In the genomic region with DNA sequence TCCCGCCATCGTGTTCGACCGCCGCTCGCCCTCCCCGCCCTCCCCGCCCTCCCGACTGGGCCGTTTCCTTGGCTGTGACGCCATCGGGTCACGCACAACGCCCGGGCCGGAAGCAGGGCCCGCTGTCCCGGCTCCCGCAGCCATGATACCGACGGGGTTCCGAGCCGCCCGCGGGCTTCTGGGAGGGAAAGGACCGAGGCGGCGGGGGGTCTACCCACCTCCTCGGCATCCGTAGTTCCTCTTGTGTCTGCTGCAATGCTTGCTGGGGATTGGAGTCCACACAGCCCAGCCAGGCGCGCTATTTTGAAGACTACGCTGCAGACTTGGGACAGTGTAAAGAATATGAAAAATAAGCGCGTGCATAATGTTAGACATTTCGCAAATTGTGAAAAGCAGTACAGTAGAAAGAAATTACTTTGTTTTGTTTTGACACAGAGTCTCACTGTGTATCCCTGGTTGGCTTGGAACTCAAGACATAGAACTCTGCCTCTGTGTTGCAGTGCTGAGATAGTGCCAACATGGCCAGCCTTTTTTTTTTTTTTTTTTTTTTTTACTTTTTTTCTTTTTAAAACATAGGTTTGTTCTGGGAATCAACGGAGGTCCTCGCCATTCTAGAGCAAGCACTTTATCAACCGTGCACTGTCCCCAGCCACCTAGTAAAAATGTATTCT, we compare ENCODE assay signal across 8 mouse cellular contexts. TPM values are rescaled to one million over a fixed set of nuclear protein-coding genes. Genes with fewer than 3 reads are reported as not detected.
DNase-seq lines count a peak whose midpoint lies in the region; ATAC-seq and TF ChIP-seq lines count a peak whose summit lies in the region.

A gene (minus strand): TSS at position 182 of the 671 bp plus-strand sequence.

- H3K27me3 ChIP-seq in embryonic facial prominence, embryonic 13.5 days = no peaks in the 10 kb centered on the region
- H3K27me3 ChIP-seq in limb, embryonic 11.5 days (ENCODE audit: control insufficient read depth, insufficient read depth, low read length) = no peaks in the 10 kb centered on the region
- no peaks in the 10 kb centered on the region for H3K27me3 ChIP-seq in midbrain, embryonic 13.5 days
- H3K27me3 ChIP-seq in small intestine, adult 2 months (ENCODE audit: control insufficient read depth, insufficient read depth, low read length) = no peaks in the 10 kb centered on the region

- whole genome bisulfite sequencing in embryonic facial prominence, embryonic 13.5 days = 3% methylated on average over 39 of the region's 39 CpGs
- WGBS in limb, embryonic 11.5 days = 4% methylated on average over 39 of the region's 39 CpGs
- 4% methylated on average over 39 of the region's 39 CpGs for WGBS in midbrain, embryonic 13.5 days
- 3% methylated on average over 39 of the region's 39 CpGs for WGBS in small intestine, adult 2 months

- TF ChIP-seq POLR2A in small intestine, adult 2 months (IDR thresholded peaks at IDR 0.05; ENCODE audit: low read depth, low read length) = peak; percentile 77; the same call in 1 of the 2 replicates

- no peak for TF ChIP-seq CTCF in small intestine, adult 2 months (IDR thresholded peaks at IDR 0.05; ENCODE audit: extremely low read depth, insufficient read length, insufficient replicate concordance, low read depth, low read length)

- H3K9me3 ChIP-seq in embryonic facial prominence, embryonic 13.5 days = no peaks in the 10 kb centered on the region
- H3K9me3 ChIP-seq in limb, embryonic 11.5 days (ENCODE audit: control insufficient read depth, low read length) = no peaks in the 10 kb centered on the region
- H3K9me3 ChIP-seq in midbrain, embryonic 13.5 days = no peaks in the 10 kb centered on the region

- H3K4me2 ChIP-seq in embryonic facial prominence, embryonic 13.5 days = peak within 1 kb of the TSS; percentile 64
- H3K4me2 ChIP-seq in limb, embryonic 11.5 days (ENCODE audit: low read depth, severe bottlenecking) = peak within 1 kb of the TSS; percentile 43
- peak within 1 kb of the TSS; percentile 63 for H3K4me2 ChIP-seq in midbrain, embryonic 13.5 days (replicated peaks)

- H3K36me3 ChIP-seq in embryonic facial prominence, embryonic 13.5 days = peaks cover 27% of the 10 kb centered on the region
- H3K36me3 ChIP-seq in limb, embryonic 11.5 days (ENCODE audit: control insufficient read depth, insufficient read depth, low read length) = 0 out of 2 replicates have a peak, but pooled peaks cover 3% of the 10 kb centered on the region
- peaks cover 10% of the 10 kb centered on the region for H3K36me3 ChIP-seq in midbrain, embryonic 13.5 days
- peaks cover 7% of the 10 kb centered on the region; the same call in 1 of the 2 replicates for H3K36me3 ChIP-seq in small intestine, adult 2 months (ENCODE audit: control insufficient read depth, insufficient read depth, low read length)

- peak within 1 kb of the TSS; percentile 93 for H3K27ac ChIP-seq in embryonic facial prominence, embryonic 13.5 days
- H3K27ac ChIP-seq in limb, embryonic 11.5 days (replicated peaks; ENCODE audit: low read depth, low read length) = peak within 1 kb of the TSS; percentile 68
- H3K27ac ChIP-seq in midbrain, embryonic 13.5 days = peak within 1 kb of the TSS; percentile 89
- H3K27ac ChIP-seq in small intestine, adult 2 months (ENCODE audit: insufficient read depth, low read depth, low read length) = peak within 1 kb of the TSS; percentile 70

- peaks cover 20% of the 10 kb centered on the region for H3K4me1 ChIP-seq in embryonic facial prominence, embryonic 13.5 days
- H3K4me1 ChIP-seq in limb, embryonic 11.5 days (ENCODE audit: control insufficient read depth, insufficient read depth, low read length) = no peaks in the 10 kb centered on the region; the same call in 1 of the 2 replicates
- peaks cover 23% of the 10 kb centered on the region for H3K4me1 ChIP-seq in midbrain, embryonic 13.5 days (replicated peaks)
- H3K4me1 ChIP-seq in small intestine, adult 2 months (ENCODE audit: control insufficient read depth, insufficient read depth, insufficient read length, low read length) = no peaks in the 10 kb centered on the region

- peak within 1 kb of the TSS; percentile 83 for H3K9ac ChIP-seq in embryonic facial prominence, embryonic 13.5 days
- peak within 1 kb of the TSS; percentile 93 for H3K9ac ChIP-seq in limb, embryonic 11.5 days (ENCODE audit: low read length)
- H3K9ac ChIP-seq in midbrain, embryonic 13.5 days (replicated peaks) = peak within 1 kb of the TSS; percentile 90

- peak; percentile 91 for ATAC-seq in embryonic facial prominence, embryonic 13.5 days (ENCODE audit: insufficient number of reproducible peaks, insufficient read depth, low FRiP score, low TSS enrichment, low read depth)
- ATAC-seq in limb, embryonic 11.5 days (ENCODE audit: insufficient number of reproducible peaks, low FRiP score, low TSS enrichment, low read depth) = peak; percentile 92
- peak; percentile 97 for ATAC-seq in midbrain, embryonic 13.5 days

- DNase-seq in 416B (ENCODE audit: low read depth) = peak; percentile 96
- DNase-seq in adrenal gland, postnatal 4 days (ENCODE audit: low spot score in 2 of 2) = peak; percentile 76 to 86
- DNase-seq in heart, adult 18-20 months = peak; percentile 94 to 97
- DNase-seq in kidney, adult 18-20 months = peak; percentile 95
- DNase-seq in limb, embryonic 11.5 days (ENCODE audit: low spot score) = peak; percentile 98

- peak within 1 kb of the TSS; percentile 75 for H3K4me3 ChIP-seq in embryonic facial prominence, embryonic 13.5 days
- H3K4me3 ChIP-seq in limb, embryonic 11.5 days (ENCODE audit: low read depth, low read length) = peak within 1 kb of the TSS; percentile 85
- H3K4me3 ChIP-seq in midbrain, embryonic 13.5 days (replicated peaks) = peak within 1 kb of the TSS; percentile 67
- peak within 1 kb of the TSS; percentile 90 for H3K4me3 ChIP-seq in small intestine, adult 2 months (ENCODE audit: low read depth, low read length)

RNA-seq across cellular contexts. Expression of the gene that starts here (rescaled TPM):
- 10 to 100 TPM; 35.7 to 38.4 TPM for total RNA-seq in adrenal gland, postnatal 4 days (2021)
- 24.7 and 24.8 TPM in 2 replicates for polyA plus RNA-seq in embryonic facial prominence, embryonic 13.5 days (2015; fragmentation: Nextera tagmentation; extraction: Ambion mirVana)
- 10 to 100 TPM; 11.8 to 13.5 TPM for total RNA-seq in heart, adult 18-20 months (2021)
- 16.5 and 18.8 TPM in 2 replicates for polyA plus RNA-seq in limb, embryonic 11.5 days (2014; fragmentation: Nextera tagmentation; extraction: Ambion mirVana)
- 26.9 and 29.3 TPM in 2 replicates for polyA plus RNA-seq in midbrain, embryonic 13.5 days (2015; fragmentation: Nextera tagmentation; extraction: Ambion mirVana)
- 2.5 and 4.5 TPM in 2 replicates for polyA plus RNA-seq in small intestine, adult 2 months (2012; rRNA removed)

Comparison
In these comparisons a context has a peak if more than half of its experiments do, and no peak if none do; other contexts are left out.
1. Peak in every context shown above with its lines: DNase-seq, ATAC-seq, H3K4me3 ChIP-seq and H3K27ac ChIP-seq.